Mouse (Mus musculus) C2C12 (cell line): ENCODE measurements at regions not wholly inside any gene's neighbourhood (a gene's known extent, or its start where the extent isn't known, plus 50 kb on each side); places are given as distances from the start of the nearest gene placed in this dataset.

ENCODE experiments used
- CEBPB ChIP-seq: IDR thresholded peaks from one replicate; pipeline ENCODE4 v1.6.1; 2011; ENCODE audit warnings: low read depth, mild to moderate bottlenecking, control low read depth, moderate library complexity
- CTCF ChIP-seq: IDR thresholded peaks from one replicate; pipeline ENCODE4 v1.5.1; 2011; ENCODE audit not compliant: control insufficient read depth, insufficient read depth, insufficient read length
- MAX ChIP-seq: IDR thresholded peaks from one replicate; pipeline ENCODE4 v1.6.1; 2011; ENCODE audit warnings: mild to moderate bottlenecking, control low read depth

DNA sequence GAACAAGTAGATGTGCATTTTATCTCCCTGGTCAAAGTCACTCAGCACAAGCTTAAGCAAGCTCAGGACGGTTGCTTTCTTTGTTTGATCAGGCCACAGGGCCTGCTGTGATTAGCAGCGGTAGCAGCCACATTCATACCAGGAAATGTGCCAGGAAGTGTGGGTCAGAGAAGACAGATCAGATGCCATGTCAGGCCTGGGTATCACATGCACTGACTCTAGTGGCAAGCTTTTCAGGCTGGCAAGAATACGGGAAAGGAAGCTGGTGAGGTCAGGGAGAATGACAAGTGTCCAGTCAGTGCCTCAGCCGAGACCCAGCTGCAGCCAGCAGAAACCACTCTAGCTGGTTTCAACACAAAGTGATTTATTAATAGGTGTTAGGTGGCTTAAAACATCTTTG is 307.7 kb upstream of the Spred2 start:
- TF ChIP-seq CTCF (no peak), MAX (no peak), CEBPB (no peak)
